Mouse (Mus musculus) T-cell, adult 2 months (primary cell): Measurements from ENCODE around the gene Vcp.

Source experiments
- DNase-seq: peaks from one replicate; pipeline ENCODE4 v3.0.0; 2022; ENCODE audit warnings: low spot score

The Vcp gene

GRCm38 (mm10) chr4:42945043-42945442, 55.3 kb downstream of the Vcp start:
- DNase-seq, result no peak

DNA sequence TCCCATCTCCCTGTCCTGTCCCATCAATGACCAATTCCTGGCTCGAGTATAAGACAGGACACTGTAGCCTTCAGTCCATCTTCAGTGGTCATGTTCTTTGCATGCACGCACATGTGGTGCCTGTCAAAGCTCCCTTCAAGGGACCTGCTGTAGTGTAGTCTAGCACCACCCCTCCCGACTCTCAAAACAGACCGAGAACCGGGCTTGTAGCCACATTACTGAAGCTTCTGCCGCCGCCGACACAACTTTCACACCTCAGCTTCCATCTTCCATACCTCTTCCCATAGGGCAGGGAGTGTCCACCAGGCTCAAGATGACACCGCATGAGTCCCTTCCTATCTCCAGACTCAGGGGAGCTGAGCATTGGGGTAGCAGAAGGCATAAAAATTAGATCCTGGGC, 56.1 kb downstream of the Vcp start:
- DNase-seq, result no peak

DNA sequence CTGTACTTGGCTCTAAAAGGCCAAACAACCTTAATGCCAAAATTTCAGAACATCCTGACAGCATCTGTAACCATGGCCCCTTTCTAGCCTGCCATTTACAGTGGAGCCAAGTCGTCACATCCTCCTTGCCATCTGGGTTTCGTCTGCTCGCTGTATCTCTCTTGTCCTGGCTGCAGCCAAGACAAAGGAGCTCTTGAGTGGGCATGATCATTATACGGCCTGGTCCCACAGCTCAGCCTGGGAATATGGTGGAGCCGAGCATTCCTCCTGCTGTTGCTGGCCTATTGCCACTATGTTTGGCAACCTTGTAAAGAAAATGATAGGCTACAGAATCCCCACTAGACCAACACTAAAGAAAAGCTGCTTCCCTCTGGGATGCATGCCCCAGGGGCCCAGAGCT, 57.0 kb downstream of the Vcp start:
- DNase-seq, result no peak

DNA sequence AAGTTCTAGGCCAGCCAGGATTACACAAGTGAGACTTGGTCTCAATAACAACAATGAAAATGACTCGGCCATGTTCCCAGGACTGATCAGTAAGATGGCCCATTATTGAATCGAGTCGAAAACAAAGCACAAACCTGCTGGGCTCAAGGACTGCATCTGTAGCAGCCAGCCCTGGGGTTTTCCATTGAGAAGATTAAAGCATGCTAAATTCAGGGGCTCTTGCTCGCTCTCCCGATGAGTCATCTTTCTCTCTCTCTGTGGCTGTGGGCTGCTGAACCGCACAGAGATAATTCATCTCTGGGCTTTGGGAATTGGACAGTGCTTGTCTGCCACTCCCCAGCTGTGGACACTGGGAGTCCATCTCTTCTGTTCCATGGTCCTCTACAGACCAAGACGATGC, 58.9 kb downstream of the Vcp start:
- DNase-seq, result no peak

GRCm38 (mm10) chr4:42933630-42934029, 66.7 kb downstream of the Vcp start:
- no peak for DNase-seq

DNA sequence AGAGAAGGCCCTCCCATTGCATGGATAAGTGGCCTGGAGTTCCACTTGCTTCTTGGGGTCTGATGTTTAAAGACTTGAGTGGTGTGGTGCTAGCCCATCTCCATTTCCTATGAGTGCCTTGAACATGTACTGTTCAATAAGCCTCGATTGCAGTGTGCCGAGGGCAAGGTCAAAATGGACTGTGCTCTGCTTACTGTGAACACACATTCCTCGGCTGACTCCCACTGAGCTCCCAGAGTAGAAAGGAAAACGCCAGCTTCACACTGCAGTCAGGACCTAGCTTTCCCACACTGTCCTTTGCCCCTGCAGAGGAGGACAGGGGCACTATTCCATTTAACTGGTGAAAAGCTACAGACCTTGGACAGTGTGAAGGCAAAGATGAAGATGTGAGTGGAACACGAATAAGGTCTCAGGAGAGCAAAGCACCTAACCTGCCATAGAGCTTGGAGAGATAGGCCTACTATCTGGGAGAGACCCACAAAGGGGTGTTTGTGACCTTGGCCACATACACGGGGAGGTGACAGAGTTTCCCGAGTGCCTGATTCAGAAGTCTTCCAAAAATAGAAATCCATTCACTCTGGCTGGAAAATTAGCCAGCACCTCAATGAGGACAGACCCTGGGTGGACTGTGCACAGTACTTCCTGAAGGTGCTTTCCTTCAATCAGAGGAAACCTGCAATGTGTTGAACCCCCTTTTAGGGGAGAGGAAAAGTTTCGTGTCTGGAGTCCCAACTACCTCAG, 67.9 kb downstream of the Vcp start:
- no peak for DNase-seq
